Mouse (Mus musculus) monocyte, adult 5-6 weeks (primary cell): Measurements from ENCODE around the gene Plekhh3. TPM values are rescaled to one million over a fixed set of nuclear protein-coding genes. Genes with fewer than 3 reads are reported as not detected.

Experiments
- ATAC-seq: fragments of 153-309, 156-312 bp; replicated peaks from 2 replicates; pipeline ENCODE4 v1.8.0; 2017; ENCODE audit warnings: mild to moderate bottlenecking; ENCODE audit not compliant: low TSS enrichment, insufficient number of reproducible peaks, severe bottlenecking, poor library complexity, low FRiP score
- total RNA-seq: library from RNA; stranded (forward); fragments of 200-1000, 200-491, 200-594 nt; gene quantifications from 3 replicates; pipeline ENCODE4 v1.2.3, GENCODE M21; 2017

The Plekhh3 gene
- total RNA-seq, 1 experiment from 2014 or later: 4.0 TPM

GRCm38 (mm10) chr11:101188166-101188805 is 17.1 kb upstream of the Plekhh3 start:
- no peak for ATAC-seq

GRCm38 (mm10) chr11:101187541-101187940 is 16.4 kb upstream of the Plekhh3 start:
- ATAC-seq: no peak

GRCm38 (mm10) chr11:101186526-101187247 is 15.5 kb upstream of the Plekhh3 start:
- no peak for ATAC-seq

- no peak for ATAC-seq
These were observed 14.3 kb upstream of the Plekhh3 start for GRCm38 (mm10) chr11:101185441-101185840.

- ATAC-seq: no peak
These were observed 13.8 kb upstream of the Plekhh3 start for GRCm38 (mm10) chr11:101184984-101185383.

- no peak for ATAC-seq
These were observed 11.8 kb upstream of the Plekhh3 start for GRCm38 (mm10) chr11:101182771-101183517.

- ATAC-seq: no peak
These were observed 10.8 kb upstream of the Plekhh3 start for GRCm38 (mm10) chr11:101181961-101182360.

- ATAC-seq: peak; percentile 38; the same call in 1 of the 2 replicates
These were observed 9.9 kb upstream of the Plekhh3 start for GRCm38 (mm10) chr11:101180846-101181740.

GRCm38 (mm10) chr11:101180261-101180660 is 9.1 kb upstream of the Plekhh3 start:
- ATAC-seq: no peak

GRCm38 (mm10) chr11:101179306-101179705 is 8.2 kb upstream of the Plekhh3 start:
- no peak for ATAC-seq

- ATAC-seq: no peak
These were observed 7.2 kb upstream of the Plekhh3 start for GRCm38 (mm10) chr11:101178061-101179058.

- ATAC-seq: no peak
These were observed 6.0 kb upstream of the Plekhh3 start for GRCm38 (mm10) chr11:101176933-101177773.

- no peak for ATAC-seq
These were observed 5.1 kb upstream of the Plekhh3 start for GRCm38 (mm10) chr11:101176117-101176691.

GRCm38 (mm10) chr11:101175636-101176116 is 4.5 kb upstream of the Plekhh3 start:
- no peak for ATAC-seq

GRCm38 (mm10) chr11:101174851-101175628 is 3.9 kb upstream of the Plekhh3 start, which contains the start of gene Ccr10:
Gene Ccr10 (minus strand): TSS chr11:101175443.
- ATAC-seq: no peak

- ATAC-seq: no peak
These were observed 3.2 kb upstream of the Plekhh3 start for GRCm38 (mm10) chr11:101174389-101174745.
